Mouse (Mus musculus) limb, embryonic 10.5 days (tissue): ENCODE data around the gene Cep68. TPM values are rescaled to one million over a fixed set of nuclear protein-coding genes. Genes with fewer than 3 reads are reported as not detected.
"Not testable (repeated sequence)": the region's sequence is repeated elsewhere in the genome, so short reads cannot be mapped to it uniquely, and the experiment has no call there.

Source experiments
- DNase-seq: peaks from one replicate; pipeline ENCODE4 v3.0.0-alpha.2; 2017; ENCODE audit warnings: low spot score
- H3K27ac ChIP-seq: fragments of 300-500 bp; sonication (generic); 2 replicates; pipeline ENCODE4 v1.5.1; 2016; ENCODE audit warnings: mild to moderate bottlenecking
- H3K27me3 ChIP-seq: fragments of 300-500 bp; sonication (generic); 2 replicates; pipeline ENCODE4 v1.6.1; 2016; ENCODE audit warnings: low read depth, mild to moderate bottlenecking; ENCODE audit not compliant: poor library complexity, severe bottlenecking
- H3K36me3 ChIP-seq: fragments of 300-500 bp; sonication (generic); 2 replicates; pipeline ENCODE4 v1.6.1; 2016; ENCODE audit warnings: mild to moderate bottlenecking, moderate library complexity
- H3K4me1 ChIP-seq: fragments of 300-500 bp; sonication (generic); 2 replicates; pipeline ENCODE4 v1.6.1; 2016
- H3K4me3 ChIP-seq: fragments of 300-500 bp; sonication (generic); 2 replicates; pipeline ENCODE4 v1.5.1; 2016; ENCODE audit warnings: mild to moderate bottlenecking, moderate library complexity
- H3K9me3 ChIP-seq: fragments of 300-500 bp; sonication (generic); replicated peaks from 2 replicates; pipeline ENCODE4 v1.6.1; 2016; ENCODE audit warnings: mild to moderate bottlenecking
- WGBS: fragments of 180-500 bp; shearing (Covaris S2); methylation state at CpG from one replicate; pipeline ENCODE4 v1.1.7; 2016; 5-methylcytosine and 5-hydroxymethylcytosine counted together
- polyA plus RNA-seq: library from polyadenylated mRNA; unstranded; fragments of >200 nt; fragmentation: Nextera tagmentation; extraction: Ambion mirVana; gene quantifications from 2 replicates; pipeline ENCODE4 v1.2.1, GENCODE M21; 2016

Gene Cep68
- polyA plus RNA-seq, 1 experiment from 2014 or later: 50.8 TPM

- peaks cover 6% of the 10 kb centered on the region; the same call in 1 of the 2 replicates for H3K4me1 ChIP-seq
- H3K36me3 ChIP-seq: peaks cover 98% of the 10 kb centered on the region
- no peaks in the 10 kb centered on the region for H3K9me3 ChIP-seq
- no peaks in the 10 kb centered on the region for H3K27me3 ChIP-seq
- 92% methylated on average over 7 of the region's 7 CpGs for WGBS
- no peak for DNase-seq
- no peak overlapping the region for H3K27ac ChIP-seq
- no peak overlapping the region for H3K4me3 ChIP-seq
Measured at GRCm38 (mm10) chr11:20237018-20237417, 12.2 kb downstream of the Cep68 start.

DNA sequence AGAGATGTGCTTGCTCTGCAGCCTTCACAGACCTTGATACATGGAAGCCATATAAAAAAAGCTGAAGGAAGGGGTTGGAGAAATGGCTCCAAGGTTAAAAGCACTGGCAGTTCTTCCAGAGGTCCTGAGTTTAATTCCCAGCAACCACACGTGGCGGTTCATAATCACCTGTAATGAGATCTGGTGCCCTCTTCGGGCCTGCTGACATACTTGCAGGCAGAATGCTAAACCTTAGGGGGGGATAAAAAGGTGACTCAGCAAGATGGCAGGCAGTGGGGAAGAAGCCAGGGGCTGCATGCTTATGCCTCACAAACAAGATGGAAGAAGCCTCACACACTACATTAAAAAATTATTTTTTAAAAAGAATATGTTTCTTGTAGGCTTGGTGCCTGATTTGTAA, 15.0 kb downstream of the Cep68 start:
- WGBS: 78% methylated on average over 3 of the region's 3 CpGs
- Histone ChIP-seq H3K36me3 (peaks cover 98% of the 10 kb centered on the region), H3K27ac (no peak overlapping the region), H3K4me1 (no peaks in the 10 kb centered on the region), H3K27me3 (no peaks in the 10 kb centered on the region), H3K9me3 (no peaks in the 10 kb centered on the region), H3K4me3 (no peak overlapping the region)
- no peak for DNase-seq

DNA sequence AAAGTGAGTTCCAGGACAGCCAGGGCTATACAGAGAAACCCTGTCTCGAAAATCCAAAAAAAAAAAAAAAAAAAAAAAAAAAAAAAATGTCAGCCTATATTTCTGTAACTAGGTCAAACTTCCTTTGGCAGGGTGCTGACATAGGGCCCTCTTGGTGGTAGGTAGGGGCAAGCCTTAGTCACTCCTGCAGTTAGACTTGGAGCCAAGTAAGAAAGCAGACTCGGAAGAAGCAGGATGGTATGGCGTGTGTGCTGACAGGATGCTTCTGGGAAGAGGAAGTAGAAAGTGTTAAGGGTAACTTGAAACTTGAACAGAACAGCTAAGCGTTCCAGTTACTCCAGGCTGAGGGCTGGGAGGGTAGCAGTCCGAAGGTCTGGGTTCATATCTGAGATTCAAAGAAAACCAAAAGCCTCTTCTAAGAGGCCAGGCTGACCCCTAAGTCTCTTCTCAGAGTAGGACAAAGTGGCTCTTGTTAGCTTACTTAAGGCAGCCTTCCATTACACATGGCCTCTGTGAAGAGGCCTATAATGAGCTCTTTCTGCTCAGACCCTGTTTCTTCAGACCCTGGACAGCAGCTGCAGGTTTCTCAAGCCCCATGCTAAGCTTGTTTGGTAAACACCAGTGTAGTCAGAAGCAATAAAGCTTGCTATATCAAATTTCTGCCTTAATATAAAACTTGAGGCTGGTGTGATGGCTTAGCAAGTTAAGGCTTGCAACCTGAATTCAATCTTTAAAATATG, 17.0 kb downstream of the Cep68 start:
- Histone ChIP-seq H3K4me1 (no peaks in the 10 kb centered on the region), H3K27ac (no peak overlapping the region), H3K4me3 (no peak overlapping the region), H3K9me3 (no peaks in the 10 kb centered on the region), H3K36me3 (peaks cover 100% of the 10 kb centered on the region), H3K27me3 (no peaks in the 10 kb centered on the region)
- 74% methylated on average over 5 of the region's 5 CpGs for WGBS
- no peak for DNase-seq

DNA sequence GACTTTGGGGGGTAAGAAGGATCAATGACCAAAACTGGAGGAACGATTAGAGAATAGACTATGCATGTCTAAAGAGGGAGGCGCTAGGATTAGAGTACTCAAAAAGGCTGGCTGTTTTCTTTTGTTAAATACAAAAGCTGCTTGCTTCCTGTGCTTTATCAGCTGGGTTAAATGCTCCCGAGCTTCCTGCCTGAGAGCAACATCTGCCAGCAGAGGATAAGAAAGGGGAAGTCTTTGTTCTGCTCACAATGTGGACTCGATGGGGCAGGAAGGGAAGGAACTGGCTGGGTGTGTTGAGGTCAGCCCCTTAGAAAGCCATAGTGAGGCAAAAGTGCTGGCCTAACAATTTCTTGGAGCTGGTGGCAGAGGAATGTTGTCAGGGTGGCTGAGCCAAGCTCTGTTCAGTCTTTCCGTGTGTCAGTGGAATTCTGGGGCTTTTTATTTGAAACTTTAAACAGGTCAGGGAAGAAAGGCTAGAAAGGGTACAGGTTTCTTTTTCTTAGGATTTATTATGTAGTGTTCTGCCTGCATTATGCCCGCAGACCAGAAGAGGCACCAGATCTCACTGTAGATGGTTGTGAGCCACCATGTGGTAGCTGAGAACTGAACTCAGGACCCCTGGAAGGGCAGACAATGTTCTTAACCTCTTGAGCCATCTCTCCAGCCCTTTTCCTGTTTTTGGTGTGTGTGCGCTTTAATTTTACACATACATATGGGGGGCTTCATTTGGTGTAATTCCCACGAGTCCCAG, 17.9 kb downstream of the Cep68 start:
- Histone ChIP-seq H3K9me3 (no peaks in the 10 kb centered on the region), H3K4me3 (no peak overlapping the region), H3K4me1 (no peaks in the 10 kb centered on the region), H3K27ac (no peak overlapping the region), H3K27me3 (no peaks in the 10 kb centered on the region), H3K36me3 (peaks cover 97% of the 10 kb centered on the region)
- DNase-seq: no peak
- 76% methylated on average over 8 of the region's 8 CpGs for WGBS

GRCm38 (mm10) chr11:20230286-20230685, 18.9 kb downstream of the Cep68 start:
- Histone ChIP-seq H3K27me3 (no peaks in the 10 kb centered on the region), H3K27ac (no peak overlapping the region), H3K9me3 (no peaks in the 10 kb centered on the region), H3K4me3 (no peak overlapping the region), H3K36me3 (peaks cover 97% of the 10 kb centered on the region), H3K4me1 (no peaks in the 10 kb centered on the region)
- 94% methylated on average over 1 of the region's 1 CpGs for WGBS
- DNase-seq: no peak

DNA sequence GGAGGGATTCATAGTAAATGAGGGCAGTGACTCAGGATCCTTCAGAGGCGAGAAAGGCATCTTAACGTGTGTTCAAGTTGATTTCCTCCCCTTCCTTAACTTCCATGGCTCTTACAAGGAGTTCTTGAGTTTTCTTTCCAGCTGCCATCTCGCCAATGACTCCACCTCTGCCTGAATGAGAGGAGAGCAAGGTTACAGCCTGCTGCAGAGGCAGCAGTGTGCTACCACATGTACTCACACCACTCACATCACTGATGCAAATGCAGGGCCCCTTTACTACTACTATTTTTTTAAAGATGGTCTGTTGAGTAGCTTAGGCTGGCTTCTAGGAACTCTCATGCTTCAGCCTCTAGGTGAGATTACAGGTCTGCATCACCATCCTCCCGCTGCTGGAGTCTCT, 19.9 kb downstream of the Cep68 start:
- H3K36me3 ChIP-seq: peaks cover 97% of the 10 kb centered on the region
- 91% methylated on average over 4 of the region's 4 CpGs for WGBS
- no peak overlapping the region for H3K4me3 ChIP-seq
- no peaks in the 10 kb centered on the region for H3K9me3 ChIP-seq
- no peak overlapping the region for H3K27ac ChIP-seq
- H3K27me3 ChIP-seq: no peaks in the 10 kb centered on the region
- no peak for DNase-seq
- H3K4me1 ChIP-seq: no peaks in the 10 kb centered on the region

DNA sequence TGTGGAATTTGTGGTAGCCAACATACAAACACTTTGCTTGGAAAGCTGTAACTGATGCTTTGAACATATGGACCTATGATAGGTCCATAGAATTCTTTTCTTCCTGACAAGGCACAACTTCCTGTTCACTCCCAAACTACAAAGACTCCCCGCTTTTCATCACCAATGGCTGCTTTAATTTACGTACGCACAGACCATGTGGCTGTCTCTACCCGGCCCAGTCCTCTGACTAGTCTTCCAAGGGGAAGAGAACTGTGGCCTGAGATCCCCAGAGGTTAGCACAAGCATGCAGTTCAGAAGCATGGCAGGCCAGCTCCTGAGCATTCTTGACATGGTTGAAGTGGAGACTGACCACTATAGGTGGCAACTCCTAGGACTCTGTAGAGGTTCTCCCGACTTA, 20.6 kb downstream of the Cep68 start:
- no peaks in the 10 kb centered on the region for H3K27me3 ChIP-seq
- DNase-seq: no peak
- no peak overlapping the region for H3K27ac ChIP-seq
- no peak overlapping the region for H3K4me3 ChIP-seq
- no peaks in the 10 kb centered on the region for H3K4me1 ChIP-seq
- WGBS: 76% methylated on average over 5 of the region's 5 CpGs
- H3K36me3 ChIP-seq: peaks cover 97% of the 10 kb centered on the region
- H3K9me3 ChIP-seq: no peaks in the 10 kb centered on the region

- H3K9me3 ChIP-seq: no peaks in the 10 kb centered on the region
- no peaks in the 10 kb centered on the region for H3K27me3 ChIP-seq
- no peak overlapping the region for H3K27ac ChIP-seq
- H3K4me3 ChIP-seq: no peak overlapping the region
- WGBS: 97% methylated on average over 4 of the region's 4 CpGs
- no peaks in the 10 kb centered on the region for H3K4me1 ChIP-seq
- DNase-seq: no peak
- H3K36me3 ChIP-seq: peaks cover 93% of the 10 kb centered on the region
Measured at GRCm38 (mm10) chr11:20225938-20226337, 23.3 kb downstream of the Cep68 start.

- no peak for DNase-seq
- no peak overlapping the region for H3K27ac ChIP-seq
- no peak overlapping the region for H3K4me3 ChIP-seq
- no peaks in the 10 kb centered on the region for H3K9me3 ChIP-seq
- no peaks in the 10 kb centered on the region for H3K4me1 ChIP-seq
- peaks cover 90% of the 10 kb centered on the region for H3K36me3 ChIP-seq
- H3K27me3 ChIP-seq: no peaks in the 10 kb centered on the region
- 84% methylated on average over 6 of the region's 6 CpGs for WGBS
Measured at GRCm38 (mm10) chr11:20224196-20224595, 25.0 kb downstream of the Cep68 start.

- peaks cover 91% of the 10 kb centered on the region for H3K36me3 ChIP-seq
- not testable (repeated sequence) for DNase-seq, H3K27ac ChIP-seq, H3K27me3 ChIP-seq, H3K9me3 ChIP-seq, H3K4me3 ChIP-seq, H3K4me1 ChIP-seq
- WGBS: 100% methylated on average over 1 of the region's 1 CpGs
Measured at GRCm38 (mm10) chr11:20221671-20222070, 27.6 kb downstream of the Cep68 start.

- Histone ChIP-seq H3K27ac (no peak overlapping the region), H3K36me3 (peaks cover 72% of the 10 kb centered on the region)
- WGBS: 100% methylated on average over 1 of the region's 1 CpGs
Measured at GRCm38 (mm10) chr11:20217227-20217626, 32.0 kb downstream of the Cep68 start.

DNA sequence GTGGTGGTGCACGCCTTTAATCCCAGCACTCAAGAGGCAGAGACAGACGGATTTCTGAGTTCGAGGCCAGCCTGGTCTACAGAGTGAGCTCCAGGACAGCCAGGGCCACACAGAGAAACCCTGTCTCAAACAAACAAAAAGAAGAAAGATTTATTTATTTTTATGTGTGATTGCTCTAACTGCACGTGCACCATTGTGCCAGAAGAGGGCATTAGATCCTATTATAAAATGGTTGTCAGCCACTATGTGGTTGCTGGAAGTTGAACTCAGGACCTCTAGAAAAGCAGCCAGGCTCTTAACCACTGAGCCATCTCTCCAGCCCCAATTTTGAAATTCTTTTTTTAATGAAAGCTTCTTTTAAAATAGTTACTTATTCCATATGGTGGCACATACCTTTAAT, 32.8 kb downstream of the Cep68 start:
- Histone ChIP-seq H3K9me3 (no peaks in the 10 kb centered on the region), H3K4me3 (no peak overlapping the region), H3K36me3 (peaks cover 68% of the 10 kb centered on the region), H3K27ac (no peak overlapping the region), H3K27me3 (no peaks in the 10 kb centered on the region), H3K4me1 (no peaks in the 10 kb centered on the region)
- 90% methylated on average over 4 of the region's 4 CpGs for WGBS
- no peak for DNase-seq

More at GRCm38 (mm10) chr11:20217227-20217626, 32.0 kb downstream of the Cep68 start:
- DNase-seq: no peak
- Histone ChIP-seq H3K27me3 (no peaks in the 10 kb centered on the region), H3K4me1 (no peaks in the 10 kb centered on the region), H3K9me3 (no peaks in the 10 kb centered on the region), H3K4me3 (no peak overlapping the region)

DNA sequence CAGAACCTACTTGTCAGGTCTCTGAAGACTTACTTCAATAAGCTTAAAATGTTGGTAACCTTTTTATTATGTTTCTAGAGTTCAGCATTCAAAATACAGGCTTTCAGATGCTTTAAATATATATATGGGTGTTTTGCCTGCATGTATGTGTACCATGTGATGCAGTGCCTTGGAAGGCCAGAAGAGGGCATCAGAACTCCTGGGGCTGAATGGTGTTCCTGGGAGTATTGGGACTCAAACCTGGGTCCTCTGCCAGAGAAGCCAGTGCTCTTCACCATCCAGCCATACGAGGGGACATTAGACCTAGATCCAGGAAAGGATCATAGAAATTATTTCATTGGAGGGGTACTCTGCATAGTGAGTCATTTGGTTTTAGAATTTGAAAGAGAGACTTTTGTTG, 34.5 kb downstream of the Cep68 start:
- H3K36me3 ChIP-seq: peaks cover 54% of the 10 kb centered on the region

More for the DNA sequence above, 34.5 kb downstream of the Cep68 start:
- Histone ChIP-seq H3K27ac (no peak overlapping the region), H3K4me3 (no peak overlapping the region), H3K9me3 (no peaks in the 10 kb centered on the region), H3K27me3 (no peaks in the 10 kb centered on the region), H3K4me1 (no peaks in the 10 kb centered on the region)
- no peak for DNase-seq
- 92% methylated on average over 1 of the region's 1 CpGs for WGBS
